Mouse (Mus musculus) megakaryocyte, embryonic 14.5 days (primary cell): ENCODE results near the gene Tulp4.

Experiments
- FLI1 ChIP-seq: IDR thresholded peaks from 2 replicates; pipeline ENCODE4 v1.6.1; 2012; ENCODE audit warnings: low read length, inconsistent platforms, mixed read lengths
- GATA1 ChIP-seq: IDR thresholded peaks from 3 replicates; pipeline ENCODE4 v1.6.1; 2012; ENCODE audit warnings: mixed read lengths, low read length, inconsistent platforms, borderline replicate concordance

DNA sequence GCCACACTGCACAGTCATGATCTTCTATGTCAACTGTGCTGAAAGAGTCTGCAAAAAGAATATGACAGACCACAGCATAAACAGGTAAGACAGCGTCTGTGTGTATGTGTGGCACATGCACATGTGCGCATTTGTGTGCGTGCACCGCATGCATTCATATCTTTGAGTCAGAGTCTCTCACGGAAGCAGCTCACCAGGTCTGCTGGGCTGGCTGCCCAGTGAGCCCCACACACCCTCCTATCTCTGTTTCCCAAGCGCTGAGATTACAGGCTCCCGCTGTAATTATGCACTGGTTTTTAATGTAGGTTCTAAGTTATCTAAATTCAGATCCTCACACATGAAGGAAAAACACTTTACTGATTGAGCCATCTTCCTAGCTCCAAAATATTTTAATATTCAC is 38.6 kb upstream of the Tulp4 start:
- TF ChIP-seq GATA1 = no peak
- no peak for TF ChIP-seq FLI1
